Mouse (Mus musculus): Measurements from ENCODE around the gene Cyp2j5.
"Not testable (repeated sequence)": the region's sequence is repeated elsewhere in the genome, so short reads cannot be mapped to it uniquely, and the experiment has no call there.

Gene Cyp2j5
- long read RNA-seq, experiment 1, result 0 reads
- long read RNA-seq, experiment 2, result 0 reads

DNA sequence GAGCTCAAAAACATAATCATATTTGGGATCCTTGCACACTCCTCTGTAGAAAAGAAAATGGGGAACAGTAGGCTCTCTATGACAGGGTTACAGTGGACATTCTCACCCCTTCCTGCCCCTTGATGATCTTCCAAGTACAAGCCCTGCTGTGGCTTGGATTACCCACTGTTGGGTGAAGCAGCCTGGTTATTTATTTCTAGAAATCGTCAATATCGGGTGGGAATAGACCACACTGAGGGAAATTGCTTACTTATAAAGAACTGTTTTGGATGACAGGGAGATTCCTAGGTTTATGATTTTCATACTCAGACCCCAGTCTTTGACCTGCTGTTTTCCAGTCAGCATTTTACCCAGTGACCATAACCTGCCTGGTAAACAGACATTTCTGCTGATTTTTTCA, at the start of gene Cyp2j5:
Gene Cyp2j5 (minus strand): TSS at position 164 of the 400 bp plus-strand sequence.
- intact Hi-C loops (cut with DNase I), result no loop called here

DNA sequence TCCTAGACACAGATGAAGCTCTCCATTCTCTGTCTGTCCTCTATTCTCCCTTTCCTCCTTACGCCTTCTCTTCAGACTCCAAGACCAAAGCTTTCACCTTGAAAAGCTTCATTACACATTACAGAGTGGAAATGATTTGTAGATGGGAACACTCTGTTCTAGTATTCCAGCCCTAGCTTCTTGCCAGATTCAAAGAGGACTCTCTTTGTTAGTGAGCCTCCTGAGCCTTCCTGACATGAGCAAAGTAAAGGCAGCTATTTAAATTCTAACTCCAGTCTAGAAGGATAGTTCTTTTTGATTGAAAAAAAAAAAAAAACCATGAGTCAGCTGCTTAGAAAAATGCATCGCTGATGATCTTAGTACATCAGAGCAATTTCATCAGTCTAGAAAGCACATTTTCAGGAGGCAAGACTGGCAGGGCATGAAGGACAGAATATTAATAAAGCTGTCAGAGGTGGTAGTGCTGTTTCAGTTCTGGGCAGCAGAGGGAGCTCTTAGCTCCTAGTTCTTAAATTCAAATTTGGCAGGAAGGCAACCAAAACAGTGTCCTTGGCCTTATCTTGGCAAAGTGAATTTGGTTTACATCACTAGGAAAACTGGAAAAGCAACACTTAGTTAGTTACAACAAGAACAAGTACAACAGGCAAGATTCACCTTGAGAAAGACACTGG, 41.5 kb upstream of the Cyp2j5 start:
- intact Hi-C loops (cut with DNase I), result no loop called here

DNA sequence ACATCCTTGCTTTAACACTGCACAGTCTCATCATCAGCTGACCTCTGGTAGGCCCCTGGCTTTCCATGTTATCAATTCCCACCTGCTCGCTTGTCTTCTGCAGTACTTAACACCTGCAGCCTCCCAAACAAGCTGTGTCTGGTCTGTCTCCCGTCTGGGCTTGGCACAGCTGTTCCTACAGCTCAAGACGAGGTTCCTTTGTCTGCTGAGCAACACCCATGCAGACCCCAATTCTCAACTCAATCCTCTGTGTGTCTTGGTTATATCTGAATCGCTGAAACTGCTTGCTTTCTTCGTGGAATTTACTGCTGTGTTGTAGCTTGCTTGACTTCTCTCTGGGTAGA, 34.2 kb upstream of the Cyp2j5 start:
- intact Hi-C loops (cut with DNase I), result no loop called here

DNA sequence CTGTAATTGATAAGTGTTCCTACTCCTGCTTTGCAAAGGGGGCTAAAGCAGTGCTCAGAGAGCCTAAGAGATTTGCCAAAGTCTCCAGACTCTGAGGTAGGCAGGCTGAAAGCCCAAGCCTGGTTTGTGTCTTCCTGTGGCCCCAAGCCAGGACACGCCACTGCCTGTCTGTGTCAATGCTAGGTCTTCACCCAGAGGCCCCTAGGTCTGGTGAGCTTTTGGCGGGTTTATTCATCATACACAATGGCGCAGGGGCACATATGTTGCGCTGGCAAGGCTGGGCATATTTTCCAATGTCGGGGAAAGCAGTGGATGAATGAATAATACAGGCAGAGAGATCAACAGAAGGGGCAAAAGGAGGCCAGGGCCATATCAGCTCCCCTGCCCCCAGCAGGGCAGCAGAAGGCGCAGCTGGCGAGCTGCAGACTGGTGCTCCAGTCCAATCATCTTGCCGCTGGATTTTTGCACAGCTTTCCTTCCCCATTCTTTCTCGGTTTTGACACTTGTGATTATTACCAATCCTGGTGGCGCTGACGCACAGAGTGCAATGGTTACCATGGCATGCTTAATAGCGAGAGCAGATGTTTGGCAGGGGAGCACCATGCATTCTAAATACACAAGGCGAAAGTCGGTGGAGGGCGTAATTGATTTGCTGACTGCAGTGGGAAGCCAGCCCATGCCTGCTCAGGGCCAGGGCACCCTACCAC, 33.7 kb upstream of the Cyp2j5 start:
- intact Hi-C loops (cut with DNase I), result no loop called here

DNA sequence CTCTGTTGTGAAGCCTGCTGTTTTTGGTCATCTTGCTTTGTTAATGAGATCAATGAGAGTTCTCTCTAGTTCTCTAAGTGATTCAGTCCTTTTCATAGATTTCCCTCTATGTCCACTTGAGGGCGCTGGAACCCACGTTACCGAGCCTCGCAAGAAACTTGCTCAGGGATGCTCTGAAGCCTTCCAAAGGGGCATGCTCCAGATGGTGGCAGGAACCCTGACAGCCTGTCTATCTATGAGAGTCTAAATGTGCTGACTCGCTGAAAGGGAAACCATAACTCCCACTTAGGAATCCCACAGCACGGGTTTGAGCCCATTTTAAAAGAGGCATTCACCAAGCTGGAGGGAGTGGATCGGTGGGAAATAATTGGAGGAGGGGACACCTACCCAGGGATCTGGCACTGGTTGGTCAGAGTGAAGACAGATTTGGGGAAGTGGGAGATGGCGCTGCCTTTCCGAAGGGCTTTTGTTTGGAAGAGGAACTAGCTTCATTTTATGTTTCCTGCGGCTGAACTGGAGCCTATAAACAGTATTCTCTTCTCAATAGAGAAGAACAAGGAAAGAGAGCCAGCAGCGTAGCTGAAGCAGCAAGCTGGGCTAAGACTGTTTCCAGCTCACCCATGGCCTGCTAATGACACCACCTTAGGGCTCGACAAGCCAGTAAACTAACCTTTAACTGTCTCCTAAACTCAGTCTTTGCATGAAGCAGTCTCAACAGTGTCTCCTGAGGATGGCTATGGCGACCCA, 32.8 kb upstream of the Cyp2j5 start:
- intact Hi-C loops (cut with DNase I), result no loop called here

DNA sequence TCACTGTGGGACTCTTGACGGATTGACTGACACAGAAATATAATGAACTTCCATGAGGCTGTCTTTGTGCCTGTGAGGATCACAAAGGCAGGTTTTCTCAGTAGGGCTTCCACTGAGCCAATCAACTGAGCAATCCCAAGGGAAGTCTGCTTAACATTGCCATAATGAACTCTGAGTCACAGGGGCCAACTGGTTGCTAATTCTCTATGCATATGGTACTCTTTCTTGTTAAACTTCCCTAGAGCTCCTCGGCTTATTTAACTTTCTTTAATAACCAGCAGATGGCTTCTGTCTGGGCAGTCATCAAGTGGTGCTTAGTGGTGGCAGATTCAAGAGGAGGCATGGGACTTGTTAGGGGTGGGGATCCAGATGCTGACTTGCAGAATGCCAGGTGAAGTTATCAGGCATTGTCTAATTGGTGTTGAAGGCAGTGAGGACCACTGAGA, 23.4 kb upstream of the Cyp2j5 start:
- intact Hi-C loops (cut with DNase I), result no loop called here

DNA sequence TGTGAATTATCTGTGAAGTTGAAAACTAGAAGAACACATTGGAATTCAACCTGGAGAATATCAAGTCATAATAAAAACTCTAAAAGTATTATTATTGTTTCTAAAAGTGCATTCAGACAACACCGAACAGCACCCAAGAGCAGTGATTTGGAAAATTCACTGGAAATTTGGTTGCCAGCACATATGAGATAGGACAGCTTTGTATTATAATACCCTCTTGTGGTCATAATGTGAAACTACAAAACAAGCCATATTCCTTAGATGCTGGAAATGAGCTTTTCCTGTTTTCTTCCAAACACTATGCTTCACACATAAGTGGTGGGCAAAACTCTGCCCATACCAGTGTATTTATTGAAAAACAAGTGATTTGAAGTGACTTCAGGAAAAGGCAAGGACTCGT, 19.5 kb upstream of the Cyp2j5 start:
- intact Hi-C loops (cut with DNase I), result loop anchor here (5.0 kb wide), 3 partner anchors 156 to 591 kb away; no protein-coding TSS in a partner anchor

DNA sequence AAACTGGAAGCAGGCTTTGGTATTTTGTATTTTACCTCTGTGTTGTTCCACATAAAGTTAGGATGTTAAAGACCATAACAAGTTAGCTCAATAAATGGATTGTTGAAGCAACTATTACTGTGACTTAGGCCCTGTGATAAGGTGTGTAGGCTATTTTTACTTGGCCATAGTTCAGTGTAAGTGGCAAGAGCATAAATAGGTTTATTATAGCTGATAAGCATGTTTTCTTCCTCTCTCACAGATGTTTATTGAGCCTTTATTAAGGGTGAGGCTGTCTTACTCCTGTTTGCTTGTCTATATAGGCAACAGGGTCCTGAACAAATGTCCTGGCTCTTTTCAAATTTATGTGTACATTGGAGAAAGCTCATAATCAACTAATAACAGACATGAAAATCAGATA, 17.0 kb upstream of the Cyp2j5 start:
- intact Hi-C loops (cut with DNase I), result loop anchor here (5.0 kb wide), 3 partner anchors 154 to 589 kb away; no protein-coding TSS in a partner anchor

DNA sequence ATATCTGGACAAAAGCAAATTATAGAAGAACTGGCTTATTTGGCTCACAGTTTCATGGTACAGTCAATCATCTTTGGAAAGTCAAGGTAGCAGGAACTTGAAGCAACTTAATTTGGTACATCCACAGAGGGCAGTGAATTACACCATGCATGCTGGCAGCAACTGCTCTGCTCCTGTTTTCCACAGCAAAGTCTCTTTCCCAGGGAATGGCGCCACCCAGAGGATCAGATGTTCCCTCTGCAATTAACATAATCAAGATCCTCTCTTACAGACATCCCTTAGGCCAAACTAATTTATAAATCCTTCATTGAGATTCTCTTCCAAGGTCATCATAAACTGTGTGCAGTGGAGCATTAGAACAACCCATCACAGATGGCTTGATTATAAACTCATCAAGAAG, 16.3 kb upstream of the Cyp2j5 start:
- intact Hi-C loops (cut with DNase I), result loop anchor here (5.0 kb wide), 3 partner anchors 153 to 588 kb away; no protein-coding TSS in a partner anchor

DNA sequence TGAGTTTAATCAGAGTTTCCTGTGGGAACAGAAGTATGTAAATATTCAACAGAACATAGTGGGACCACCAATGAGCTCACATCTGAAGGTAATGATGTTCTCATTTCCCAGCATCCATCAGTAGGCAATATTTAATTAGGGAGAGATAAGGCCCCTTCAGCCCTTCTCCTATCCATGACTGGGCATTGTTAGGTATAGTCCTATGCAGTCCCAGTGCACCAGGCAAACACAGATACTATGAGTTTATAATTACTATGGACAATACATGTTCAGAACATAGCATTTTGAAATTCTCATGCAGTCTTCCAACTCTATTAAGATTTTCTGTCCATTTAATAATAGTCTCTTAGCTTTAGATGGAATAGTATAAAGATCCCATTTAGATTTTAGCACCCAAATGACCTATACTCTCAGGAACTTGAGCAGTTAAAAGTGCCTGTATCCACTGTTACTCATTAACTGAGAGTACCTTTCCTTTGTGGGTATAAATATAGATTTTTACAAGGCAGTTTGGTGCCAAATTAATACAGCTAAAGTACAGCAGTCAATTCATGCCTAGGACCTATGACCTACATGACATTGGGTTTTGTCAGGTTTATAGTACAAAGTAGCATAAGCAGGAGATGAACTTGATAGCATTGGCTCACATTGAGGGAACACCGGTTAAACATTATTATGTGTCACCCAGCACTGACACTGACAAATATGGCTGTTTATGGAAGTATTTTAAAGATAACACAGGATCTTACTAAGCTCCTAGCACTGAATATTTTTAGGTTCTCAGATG, 907 bp upstream of the Cyp2j5 start:
- intact Hi-C loops (cut with DNase I), result no loop called here

DNA sequence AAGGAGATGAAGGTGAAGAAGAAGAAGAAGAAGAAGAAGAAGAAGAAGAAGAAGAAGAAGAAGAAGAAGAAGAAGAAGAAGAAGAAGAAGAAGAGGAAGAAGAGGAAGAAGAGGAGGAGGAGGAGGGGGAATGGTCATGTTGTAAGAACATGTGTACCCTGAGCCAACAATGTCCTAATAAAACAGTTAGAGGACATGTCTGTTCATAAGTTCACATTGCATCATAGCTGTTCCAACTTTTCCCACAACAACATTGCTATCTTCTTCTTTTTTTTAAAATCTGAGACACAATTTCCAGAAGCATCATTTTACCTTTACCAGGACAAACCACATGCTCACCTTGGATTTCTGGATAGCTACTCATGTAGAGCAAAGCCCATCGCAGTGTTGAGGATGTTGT, 28.5 kb downstream of the Cyp2j5 start:
- intact Hi-C loops (cut with DNase I), result no loop called here

DNA sequence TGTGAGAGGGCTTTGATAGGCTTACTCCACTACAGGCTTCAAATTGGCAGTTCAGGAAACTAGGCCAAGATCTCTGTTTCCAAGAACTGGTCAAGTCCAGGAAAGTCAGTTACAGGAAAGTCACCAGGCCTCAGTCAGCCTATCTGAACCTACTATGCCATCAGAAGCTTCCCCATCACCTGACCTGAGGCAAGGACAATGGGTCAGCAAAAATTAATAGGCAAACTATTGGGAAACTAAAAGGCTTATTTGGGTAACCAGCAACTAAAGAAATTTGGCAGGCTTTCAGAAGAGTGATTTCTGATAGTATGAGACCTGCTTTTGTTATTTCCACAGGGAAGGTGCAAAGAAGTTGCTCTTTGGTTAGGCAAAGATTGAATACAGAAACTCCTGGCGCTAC, 41.5 kb downstream of the Cyp2j5 start:
- intact Hi-C loops (cut with DNase I), result no loop called here

DNA sequence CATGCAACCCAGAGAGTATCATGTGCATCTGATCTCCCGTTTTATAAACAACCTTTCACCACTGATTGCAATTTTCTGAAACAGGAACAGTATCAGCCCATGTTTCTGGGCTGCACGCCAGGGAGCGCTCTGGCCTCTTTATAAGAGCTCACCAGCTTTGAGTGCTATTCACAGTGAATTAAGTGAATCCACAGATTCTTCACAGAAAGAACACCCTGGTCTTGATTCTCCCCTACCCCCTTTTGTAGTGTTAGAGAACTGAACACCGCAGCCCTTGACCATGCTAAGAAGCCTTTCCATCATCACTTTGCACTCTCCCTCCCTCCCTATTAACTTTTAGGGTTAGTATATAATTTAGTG, 72.2 kb downstream of the Cyp2j5 start:
- intact Hi-C loops (cut with DNase I), result no loop called here

DNA sequence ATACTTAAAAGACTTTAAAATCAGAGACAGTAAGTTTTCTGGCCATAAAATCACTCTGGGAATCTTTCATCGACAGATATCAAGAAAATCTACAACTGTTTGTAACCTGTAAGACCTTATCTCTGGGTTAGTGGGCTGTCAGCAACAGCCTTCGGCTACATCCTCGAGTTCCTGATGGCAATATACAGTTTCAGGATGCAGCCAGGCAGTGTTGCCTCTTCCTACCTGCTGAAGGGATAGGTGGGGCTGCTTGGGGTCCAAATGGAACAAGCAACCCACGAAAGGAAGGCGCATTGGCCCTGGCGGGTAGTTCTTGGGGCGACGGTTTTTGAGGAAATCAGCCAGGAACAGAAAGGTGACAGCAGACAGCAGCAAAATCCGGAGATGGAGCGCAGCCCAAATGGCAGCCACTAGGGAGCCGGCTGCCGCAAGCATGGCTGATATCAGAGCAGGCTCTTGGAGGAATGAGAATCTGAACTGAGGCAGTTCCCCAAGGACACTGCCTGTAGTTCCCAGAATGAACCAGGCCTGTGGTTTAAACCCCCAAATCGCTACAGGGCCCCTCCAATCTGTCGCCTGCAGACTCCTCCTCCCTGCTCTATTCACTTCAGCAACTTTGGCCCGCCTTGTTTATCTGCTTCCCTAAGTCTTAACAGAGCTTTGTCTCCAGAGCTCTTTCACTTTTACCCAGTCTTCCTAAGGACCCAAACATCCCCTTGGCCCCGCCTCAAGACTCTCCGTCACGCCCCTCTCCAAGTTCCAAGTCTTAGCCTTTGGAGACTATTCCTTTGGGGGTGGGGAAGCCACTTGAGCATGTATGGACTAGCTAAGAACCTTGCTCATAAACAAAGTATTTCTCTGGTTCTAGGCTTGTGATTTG, 72.8 kb downstream of the Cyp2j5 start, which contains the start of gene Cyp2j9:
Gene Cyp2j9 (minus strand): TSS at position 668 of the 880 bp plus-strand sequence.
- intact Hi-C loops (cut with DNase I), result no loop called here

DNA sequence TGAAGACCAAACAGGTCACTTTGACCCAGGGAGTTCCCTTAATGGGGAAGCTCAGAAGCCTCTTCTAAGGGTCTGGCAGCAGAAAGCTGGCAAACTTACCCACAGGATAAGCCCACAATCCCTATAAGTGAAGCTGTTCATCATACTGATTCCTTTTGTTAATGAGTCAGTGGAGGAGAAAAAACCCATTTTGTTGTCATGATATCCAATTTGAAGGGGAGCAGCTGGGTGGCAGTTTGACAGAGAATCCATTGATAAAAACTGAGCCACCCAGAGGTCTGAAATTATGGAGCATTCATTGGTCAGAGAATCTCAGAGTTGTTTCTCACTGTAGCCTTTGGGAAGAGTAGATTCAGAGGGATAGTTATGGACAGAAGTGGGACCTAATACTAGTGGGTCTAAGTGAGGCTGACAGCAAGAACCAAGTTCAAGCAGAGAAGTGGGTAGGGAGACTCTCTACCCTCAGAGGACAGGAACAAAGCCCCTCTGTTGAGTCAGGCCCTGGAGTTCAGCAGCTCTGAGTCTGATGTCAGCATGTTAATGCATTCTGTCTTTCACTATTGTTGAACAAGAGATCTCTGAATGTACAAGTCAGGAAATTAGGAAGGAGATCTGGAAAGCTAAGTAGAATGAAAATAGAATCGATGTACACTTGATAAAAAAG, 82.4 kb downstream of the Cyp2j5 start:
- intact Hi-C loops (cut with DNase I), result no loop called here

DNA sequence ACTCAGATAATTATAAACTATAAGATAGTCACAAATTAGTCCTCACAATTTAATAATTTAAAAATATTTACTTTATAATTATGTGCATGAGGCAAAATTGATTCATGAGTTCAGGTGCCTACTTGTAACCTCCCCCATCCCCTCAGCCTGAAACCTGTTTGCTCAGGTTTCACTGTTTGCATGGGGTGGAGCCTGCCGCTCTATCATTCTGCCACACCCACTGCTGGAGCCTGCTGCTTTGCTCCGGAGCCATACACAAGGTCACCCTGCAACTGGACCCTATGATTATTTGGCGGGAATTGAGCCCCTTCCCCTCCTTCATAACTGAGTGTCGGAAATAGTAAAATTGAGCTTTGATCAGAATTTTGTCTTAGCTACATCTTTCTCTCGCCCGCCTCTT, 83.6 kb downstream of the Cyp2j5 start:
- intact Hi-C loops (cut with DNase I), result not testable (repeated sequence)
